Mouse (Mus musculus) midbrain, embryonic 12.5 days (tissue): ENCODE measurements around the gene Rpp30. TPM values are rescaled to one million over a fixed set of nuclear protein-coding genes. Genes with fewer than 3 reads are reported as not detected.

ENCODE experiments used
- ATAC-seq: fragments of 200-750 bp; cut with Nextera tagmentation; 2 replicates; pipeline ENCODE4 v1.8.0; 2017; ENCODE audit warnings: low read depth, moderate TSS enrichment, moderate library complexity; ENCODE audit not compliant: low FRiP score
- H3K27ac ChIP-seq: fragments of 300-500 bp; sonication (generic); replicated peaks from 2 replicates; pipeline ENCODE4 v1.5.1; 2016; ENCODE audit warnings: mild to moderate bottlenecking
- H3K27me3 ChIP-seq: fragments of 300-500 bp; sonication (generic); 2 replicates; pipeline ENCODE4 v1.6.1; 2016; ENCODE audit warnings: mild to moderate bottlenecking
- H3K36me3 ChIP-seq: fragments of 300-500 bp; sonication (generic); 2 replicates; pipeline ENCODE4 v1.6.1; 2016
- H3K4me1 ChIP-seq: fragments of 300-500 bp; sonication (generic); 2 replicates; pipeline ENCODE4 v1.6.1; 2016
- H3K4me2 ChIP-seq: fragments of 300-500 bp; sonication (generic); replicated peaks from 2 replicates; pipeline ENCODE4 v1.6.1; 2016; ENCODE audit warnings: mild to moderate bottlenecking, moderate library complexity
- H3K4me3 ChIP-seq: fragments of 300-500 bp; sonication (generic); 2 replicates; pipeline ENCODE4 v1.5.1; 2016; ENCODE audit warnings: mild to moderate bottlenecking
- H3K9ac ChIP-seq: fragments of 300-500 bp; sonication (generic); replicated peaks from 2 replicates; pipeline ENCODE4 v1.6.1; 2016; ENCODE audit warnings: mild to moderate bottlenecking, moderate library complexity
- H3K9me3 ChIP-seq: fragments of 300-500 bp; sonication (generic); 2 replicates; pipeline ENCODE4 v1.6.1; 2016; ENCODE audit warnings: mild to moderate bottlenecking
- WGBS: fragments of 180-500 bp; shearing (Covaris S2); methylation state at CpG from one replicate; pipeline ENCODE4 v1.1.7; 2016; 5-methylcytosine and 5-hydroxymethylcytosine counted together
- polyA plus RNA-seq: library from polyadenylated mRNA; unstranded; fragments of >200 nt; fragmentation: Nextera tagmentation; extraction: Ambion mirVana; gene quantifications from 2 replicates; pipeline ENCODE4 v1.2.1, GENCODE M21; 2016

The Rpp30 gene
- 93.1 and 94.1 TPM in 2 replicates for polyA plus RNA-seq

- peaks cover 7% of the 10 kb centered on the region for H3K36me3 ChIP-seq
- WGBS, result 2% methylated on average over 34 of the region's 34 CpGs
- H3K27ac ChIP-seq, result peak within 1 kb of the TSS; percentile 54; the same call in 1 of the 2 replicates
- H3K4me3 ChIP-seq, result peak within 1 kb of the TSS; percentile 79
- peak within 1 kb of the TSS; percentile 80 for H3K4me2 ChIP-seq
- H3K9ac ChIP-seq, result peak within 1 kb of the TSS; percentile 82
- ATAC-seq, result peak; percentile 95
- H3K9me3 ChIP-seq, result no peaks in the 10 kb centered on the region
- H3K4me1 ChIP-seq, result peaks cover 8% of the 10 kb centered on the region
- H3K27me3 ChIP-seq, result 0 out of 2 replicates have a peak, but pooled peaks cover 2% of the 10 kb centered on the region
Measured at GRCm38 (mm10) chr19:36083262-36084225, at the start of gene Rpp30. Gene Rpp30 (plus strand): TSS chr19:36083716.

DNA sequence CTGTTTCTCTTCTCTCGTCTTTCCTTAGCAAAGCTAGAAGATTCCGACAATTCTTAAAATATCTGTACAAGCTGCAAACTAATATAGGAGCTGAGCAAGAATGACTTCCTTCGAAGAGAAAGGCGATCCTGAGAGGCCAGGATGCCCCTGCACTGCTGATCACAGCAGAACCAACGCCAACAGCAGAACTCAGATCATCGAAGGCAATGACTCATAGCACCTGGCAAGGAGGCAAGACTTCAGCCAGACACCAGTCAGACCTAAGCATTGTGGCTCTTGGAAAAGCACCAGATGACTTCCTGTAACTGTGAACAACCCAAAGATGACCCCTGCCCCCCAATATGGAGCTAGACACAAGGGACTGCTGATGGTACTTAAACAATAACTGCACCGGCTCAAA, 37.5 kb upstream of the Rpp30 start:
- 92% methylated on average over 7 of the region's 7 CpGs for WGBS

GRCm38 (mm10) chr19:36056502-36057221, 26.9 kb upstream of the Rpp30 start:
- Histone ChIP-seq H3K4me1 (peaks cover 6% of the 10 kb centered on the region; the same call in 1 of the 2 replicates), H3K9me3 (no peaks in the 10 kb centered on the region), H3K9ac (peak overlapping the region; percentile 58), H3K27me3 (peaks cover 36% of the 10 kb centered on the region), H3K4me3 (peak overlapping the region; percentile 73), H3K27ac (no peak overlapping the region), H3K36me3 (no peaks in the 10 kb centered on the region), H3K4me2 (peak overlapping the region; percentile 85)
- ATAC-seq, result peak; percentile 11; the same call in 1 of the 2 replicates
- 10% methylated on average over 49 of the region's 49 CpGs for WGBS

More for the DNA sequence above, 37.5 kb upstream of the Rpp30 start:
- Histone ChIP-seq H3K36me3 (no peaks in the 10 kb centered on the region), H3K9me3 (no peaks in the 10 kb centered on the region), H3K4me2 (no peak overlapping the region), H3K4me3 (no peak overlapping the region), H3K27me3 (no peaks in the 10 kb centered on the region), H3K9ac (no peak overlapping the region), H3K4me1 (no peaks in the 10 kb centered on the region), H3K27ac (no peak overlapping the region)
- ATAC-seq, result no peak

GRCm38 (mm10) chr19:36057231-36057811, 26.2 kb upstream of the Rpp30 start, which contains the start of gene Htr7:
Gene Htr7 (minus strand): TSS chr19:36057507.
- Histone ChIP-seq H3K4me2 (peak within 1 kb of the TSS; percentile 85), H3K9ac (peak within 1 kb of the TSS; percentile 58), H3K4me1 (peaks cover 6% of the 10 kb centered on the region; the same call in 1 of the 2 replicates), H3K36me3 (no peaks in the 10 kb centered on the region), H3K4me3 (peak within 1 kb of the TSS; percentile 73), H3K27me3 (peaks cover 36% of the 10 kb centered on the region), H3K9me3 (no peaks in the 10 kb centered on the region), H3K27ac (no peak within 1 kb of the TSS)
- WGBS, result under 1% methylated on average over 54 of the region's 86 CpGs
- ATAC-seq, result peak; percentile 97

- Histone ChIP-seq H3K4me1 (no peaks in the 10 kb centered on the region), H3K4me2 (no peak overlapping the region), H3K4me3 (no peak overlapping the region), H3K36me3 (no peaks in the 10 kb centered on the region), H3K27ac (no peak overlapping the region), H3K9me3 (no peaks in the 10 kb centered on the region), H3K9ac (no peak overlapping the region), H3K27me3 (peaks cover 10% of the 10 kb centered on the region)
- no peak for ATAC-seq
- WGBS, result 92% methylated on average over 2 of the region's 2 CpGs
Measured at GRCm38 (mm10) chr19:36062801-36063529, 20.6 kb upstream of the Rpp30 start.

GRCm38 (mm10) chr19:36082606-36083261, 782 bp upstream of the Rpp30 start:
- no peaks in the 10 kb centered on the region for H3K36me3 ChIP-seq
- 39% methylated on average over 7 of the region's 7 CpGs for WGBS
- 0 out of 2 replicates have a peak, but pooled peaks cover 2% of the 10 kb centered on the region for H3K27me3 ChIP-seq
- H3K27ac ChIP-seq, result no peak overlapping the region
- H3K4me2 ChIP-seq, result peak overlapping the region; percentile 80
- peak overlapping the region; percentile 79 for H3K4me3 ChIP-seq
- peak overlapping the region; percentile 50; the same call in 1 of the 2 replicates for H3K9ac ChIP-seq
- ATAC-seq, result peak; percentile 72
- H3K4me1 ChIP-seq, result peaks cover 8% of the 10 kb centered on the region
- H3K9me3 ChIP-seq, result no peaks in the 10 kb centered on the region

GRCm38 (mm10) chr19:36090781-36091180, 7.3 kb downstream of the Rpp30 start:
- WGBS, result 58% methylated on average over 5 of the region's 5 CpGs
- ATAC-seq, result peak; percentile 44; the same call in 1 of the 2 replicates
- Histone ChIP-seq H3K4me2 (no peak overlapping the region), H3K9ac (no peak overlapping the region), H3K36me3 (peaks cover 48% of the 10 kb centered on the region), H3K4me1 (no peaks in the 10 kb centered on the region), H3K27me3 (no peaks in the 10 kb centered on the region), H3K27ac (no peak overlapping the region), H3K9me3 (no peaks in the 10 kb centered on the region), H3K4me3 (no peak overlapping the region)

DNA sequence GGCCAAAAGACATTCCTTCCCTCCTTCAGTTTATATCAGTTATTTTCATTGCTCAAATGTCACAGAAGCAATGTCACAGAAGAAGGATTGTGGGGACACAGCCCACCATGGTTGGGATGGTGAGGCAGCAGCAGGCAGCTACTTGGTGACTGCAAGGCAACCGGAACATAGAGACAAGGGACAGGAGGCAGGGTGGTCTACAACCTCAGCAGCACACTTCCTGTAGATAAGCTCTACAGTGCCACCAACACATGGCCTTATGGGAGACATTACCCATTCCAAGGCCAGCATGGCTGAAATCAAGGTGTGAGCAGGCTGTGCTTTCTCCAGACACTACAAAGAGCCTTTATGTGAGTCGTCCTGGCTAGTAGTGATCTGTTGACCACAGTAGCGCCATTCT, 13.7 kb downstream of the Rpp30 start:
- H3K9ac ChIP-seq, result no peak overlapping the region
- H3K9me3 ChIP-seq, result no peaks in the 10 kb centered on the region
- no peak overlapping the region for H3K27ac ChIP-seq
- no peak overlapping the region for H3K4me2 ChIP-seq
- no peaks in the 10 kb centered on the region for H3K4me1 ChIP-seq
- peaks cover 76% of the 10 kb centered on the region for H3K36me3 ChIP-seq
- ATAC-seq, result no peak
- H3K4me3 ChIP-seq, result no peak overlapping the region
- no peaks in the 10 kb centered on the region for H3K27me3 ChIP-seq
- 92% methylated on average over 3 of the region's 3 CpGs for WGBS

DNA sequence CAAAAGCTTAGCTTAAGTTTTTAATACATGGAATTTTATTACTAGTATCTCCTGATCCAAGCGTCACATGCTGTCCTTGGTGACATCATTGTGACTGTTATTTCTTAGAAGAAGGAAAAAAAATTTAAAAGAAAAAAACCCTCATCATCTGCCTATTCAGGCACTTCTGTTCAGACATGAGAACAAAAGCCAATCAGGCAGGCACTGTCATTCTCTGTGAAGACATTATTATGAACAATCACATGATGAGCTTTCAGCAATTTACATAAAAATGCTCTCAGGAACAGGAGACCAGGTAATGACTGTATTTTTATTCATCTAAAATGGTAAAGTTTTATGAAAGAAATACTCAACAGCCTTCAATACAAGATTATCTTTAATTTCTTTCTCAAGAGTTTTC, 14.7 kb downstream of the Rpp30 start:
- H3K9me3 ChIP-seq, result no peaks in the 10 kb centered on the region

GRCm38 (mm10) chr19:36098916-36099315, 15.4 kb downstream of the Rpp30 start:
- H3K4me2 ChIP-seq, result no peak overlapping the region
- H3K4me3 ChIP-seq, result no peak overlapping the region
- H3K9ac ChIP-seq, result no peak overlapping the region
- H3K9me3 ChIP-seq, result no peaks in the 10 kb centered on the region
- ATAC-seq, result no peak
- H3K36me3 ChIP-seq, result peaks cover 84% of the 10 kb centered on the region
- no peak overlapping the region for H3K27ac ChIP-seq
- H3K4me1 ChIP-seq, result no peaks in the 10 kb centered on the region
- 93% methylated on average over 7 of the region's 7 CpGs for WGBS
- H3K27me3 ChIP-seq, result no peaks in the 10 kb centered on the region

More for the DNA sequence above, 14.7 kb downstream of the Rpp30 start:
- H3K27me3 ChIP-seq, result no peaks in the 10 kb centered on the region
- ATAC-seq, result no peak
- no peak overlapping the region for H3K4me2 ChIP-seq
- no peaks in the 10 kb centered on the region for H3K4me1 ChIP-seq
- H3K36me3 ChIP-seq, result peaks cover 82% of the 10 kb centered on the region
- H3K4me3 ChIP-seq, result no peak overlapping the region
- no peak overlapping the region for H3K27ac ChIP-seq
- WGBS, result 96% methylated on average over 1 of the region's 1 CpGs
- no peak overlapping the region for H3K9ac ChIP-seq

GRCm38 (mm10) chr19:36103909-36104308, 20.4 kb downstream of the Rpp30 start:
- Histone ChIP-seq H3K27ac (no peak overlapping the region), H3K9ac (no peak overlapping the region), H3K4me1 (no peaks in the 10 kb centered on the region), H3K9me3 (no peaks in the 10 kb centered on the region), H3K4me3 (no peak overlapping the region), H3K4me2 (no peak overlapping the region), H3K36me3 (peaks cover 51% of the 10 kb centered on the region), H3K27me3 (no peaks in the 10 kb centered on the region)
- 94% methylated on average over 5 of the region's 5 CpGs for WGBS
- ATAC-seq, result no peak
